Mouse (Mus musculus): Measurements from ENCODE around the gene Mrap. TPM values are rescaled to one million over a fixed set of nuclear protein-coding genes. Genes with fewer than 3 reads are reported as not detected.
A peak's percentile ranks its signal among the peaks of the same experiment; 100 is the strongest.

Gene Mrap
- polyA plus RNA-seq (2017; shearing (Covaris generic)) = not detected

DNA sequence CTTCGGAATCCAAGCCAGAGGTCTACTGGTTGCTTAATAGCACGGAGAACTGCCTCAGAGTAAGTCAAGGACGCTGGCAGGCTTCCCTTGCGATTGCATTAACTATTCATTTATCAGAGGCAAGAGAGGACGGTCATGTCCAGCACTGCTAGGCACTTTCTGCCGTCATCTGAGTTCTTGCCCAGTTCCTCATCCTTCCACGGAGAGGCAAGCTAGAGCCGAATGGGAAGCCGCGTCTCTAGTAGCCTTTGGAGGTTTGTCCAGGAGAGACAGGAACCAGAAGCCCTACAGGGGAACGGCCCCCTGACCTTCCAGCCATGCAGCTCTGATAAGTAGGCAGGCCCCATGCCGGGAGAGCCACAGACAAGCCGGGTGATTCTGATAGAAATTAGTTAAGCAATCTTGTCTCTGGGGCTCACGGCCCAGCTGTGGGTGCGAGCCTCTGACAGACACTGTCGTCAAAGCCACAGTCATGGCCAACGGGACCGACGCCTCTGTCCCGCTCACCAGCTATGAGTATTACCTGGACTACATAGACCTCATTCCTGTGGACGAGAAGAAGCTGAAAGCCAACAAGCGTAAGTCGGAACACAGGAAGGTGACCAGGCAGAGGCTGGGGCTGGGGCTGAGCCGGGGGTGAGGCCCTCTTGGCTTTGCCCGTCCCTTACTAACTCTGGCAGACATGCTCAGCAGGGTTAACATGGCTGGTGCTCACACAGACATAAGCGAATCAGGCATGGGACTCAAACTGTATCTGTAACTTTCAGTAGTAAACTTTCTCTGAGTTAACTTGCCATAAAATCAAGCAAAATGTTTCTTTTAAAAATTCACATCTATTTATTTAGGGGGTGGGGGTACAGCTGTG is at the start of gene Mrap:
TSS of gene Mrap (plus strand) at position 116 of the 865 bp plus-strand sequence.
- no peak for ATAC-seq

DNA sequence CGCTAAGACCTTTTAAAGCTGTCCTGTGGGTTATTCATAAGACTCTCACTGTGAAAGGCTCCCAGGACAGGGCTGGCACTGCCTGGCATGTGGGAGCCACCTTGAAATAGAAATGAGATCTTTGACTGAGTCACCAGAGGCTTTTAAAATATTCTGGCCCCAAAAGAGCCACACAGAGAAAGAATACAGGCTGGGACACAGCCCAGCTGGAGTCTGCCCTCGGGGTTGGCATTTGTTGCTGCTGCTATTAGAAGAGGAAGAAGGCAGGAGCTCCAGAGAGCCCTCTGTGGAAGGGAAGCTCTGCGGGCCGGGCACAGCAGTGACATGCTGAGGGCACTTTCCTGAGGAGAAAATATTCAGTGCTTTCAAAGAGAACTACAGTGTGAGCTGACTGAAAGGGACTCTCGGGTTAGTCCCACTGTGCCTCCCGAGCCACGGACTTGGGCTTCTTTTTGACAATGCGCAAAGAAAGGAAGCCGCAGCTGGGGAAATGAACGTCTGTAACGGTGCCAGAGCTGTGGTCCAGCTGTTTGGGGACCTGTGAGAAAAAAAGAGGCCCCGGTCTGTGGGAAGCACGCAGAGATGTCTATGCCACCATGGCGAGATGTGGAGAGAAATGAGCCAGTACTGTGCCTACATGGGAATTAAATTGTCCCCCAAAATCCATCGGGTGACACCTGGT is 45.2 kb upstream of the Mrap start:
- ATAC-seq = no peak

DNA sequence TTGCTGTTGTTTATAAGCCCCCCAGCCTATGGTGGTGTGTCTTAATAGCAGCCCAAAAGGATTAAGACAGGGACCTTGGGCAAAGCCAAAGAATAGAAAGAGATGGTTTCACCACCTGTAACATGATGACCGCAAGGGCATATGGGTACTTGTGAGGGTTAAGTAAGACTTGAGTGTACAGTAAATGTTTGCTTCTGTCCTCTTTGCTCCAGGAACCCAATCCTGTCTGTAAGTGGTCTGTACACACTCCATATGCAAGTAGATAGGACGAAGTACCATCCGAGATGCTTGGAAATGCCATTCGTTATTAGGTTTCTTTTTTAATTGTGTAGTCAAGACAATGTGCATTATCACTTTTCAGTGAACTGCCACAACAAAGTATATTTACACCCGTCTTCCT is 44.4 kb upstream of the Mrap start:
- no peak for ATAC-seq

DNA sequence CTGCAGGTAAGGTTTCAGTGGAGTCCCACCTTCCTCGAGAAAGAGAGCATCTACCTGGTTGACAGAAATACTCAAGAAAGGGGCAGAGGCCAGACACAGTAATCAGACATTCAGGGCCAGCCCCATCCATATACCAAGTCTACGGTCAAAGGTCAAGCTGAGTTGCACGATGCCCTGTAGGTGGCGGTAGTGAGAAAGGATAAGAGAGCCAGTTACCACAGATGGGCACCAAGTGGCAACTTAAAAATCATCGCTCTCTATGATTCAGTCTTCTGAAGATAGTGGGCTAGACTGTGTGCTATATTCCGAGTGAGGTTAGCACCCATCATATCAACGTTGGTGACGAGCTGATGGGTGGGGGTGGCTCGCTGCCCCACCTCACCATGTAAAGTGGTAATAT is 43.3 kb upstream of the Mrap start:
- peak; percentile 46 for ATAC-seq

DNA sequence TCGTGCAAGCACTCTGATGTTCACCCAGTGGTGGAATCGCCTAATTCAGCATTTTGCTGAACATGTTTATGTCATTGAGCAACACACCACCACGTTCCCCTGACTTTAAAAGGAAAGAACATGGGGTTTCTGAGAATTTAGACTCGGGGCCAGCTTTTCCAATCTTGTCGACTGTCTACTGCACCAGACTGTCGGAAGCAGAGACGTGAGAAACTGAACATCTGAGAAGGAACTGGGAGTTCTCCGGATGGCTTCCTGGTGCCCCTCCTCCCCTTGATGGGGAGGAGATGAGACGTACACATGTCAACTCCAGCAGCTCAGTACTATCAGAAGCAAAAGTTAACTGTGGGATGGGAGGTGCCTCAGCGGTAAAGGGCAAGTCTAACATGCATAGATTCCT is 42.9 kb upstream of the Mrap start:
- ATAC-seq = no peak

DNA sequence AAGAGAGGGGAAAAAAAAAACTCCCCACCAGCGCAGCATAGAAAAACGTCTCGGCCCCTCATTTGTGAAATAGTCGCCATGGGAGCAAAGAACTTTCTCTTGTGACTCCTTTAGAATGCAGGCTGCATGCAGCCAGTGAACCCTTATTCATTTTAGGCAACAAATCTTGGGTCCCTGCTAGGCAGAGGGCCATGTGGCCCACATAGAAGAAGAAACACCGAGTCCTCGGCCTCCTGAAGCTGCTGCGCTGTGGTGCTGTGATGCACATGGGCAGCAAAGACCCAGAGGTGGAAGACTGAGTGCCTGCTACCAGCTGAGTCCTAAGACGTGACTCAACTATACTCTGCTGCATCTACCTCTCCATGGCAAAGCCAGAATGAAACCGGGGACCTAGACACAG is 41.7 kb upstream of the Mrap start:
- ATAC-seq = no peak

DNA sequence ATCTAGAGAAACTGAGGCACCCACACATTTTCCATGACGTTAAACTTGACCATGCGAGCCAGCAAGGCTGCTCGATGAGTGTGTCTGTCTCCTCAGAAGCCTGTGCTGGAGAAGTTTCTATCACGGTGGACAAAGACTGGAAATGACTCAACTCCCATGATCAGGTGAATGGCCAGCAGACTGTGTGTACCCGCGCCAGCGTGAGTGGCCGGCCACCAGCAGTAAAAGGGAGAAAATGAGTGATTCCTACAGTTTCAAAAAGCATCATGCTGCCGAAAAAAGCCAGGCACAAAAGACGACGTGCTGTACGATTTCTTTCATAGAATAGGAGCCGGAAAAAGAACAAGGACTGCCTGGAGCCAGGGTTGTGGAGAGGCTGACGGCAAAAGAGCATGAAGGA is 38.6 kb upstream of the Mrap start:
- ATAC-seq = no peak

DNA sequence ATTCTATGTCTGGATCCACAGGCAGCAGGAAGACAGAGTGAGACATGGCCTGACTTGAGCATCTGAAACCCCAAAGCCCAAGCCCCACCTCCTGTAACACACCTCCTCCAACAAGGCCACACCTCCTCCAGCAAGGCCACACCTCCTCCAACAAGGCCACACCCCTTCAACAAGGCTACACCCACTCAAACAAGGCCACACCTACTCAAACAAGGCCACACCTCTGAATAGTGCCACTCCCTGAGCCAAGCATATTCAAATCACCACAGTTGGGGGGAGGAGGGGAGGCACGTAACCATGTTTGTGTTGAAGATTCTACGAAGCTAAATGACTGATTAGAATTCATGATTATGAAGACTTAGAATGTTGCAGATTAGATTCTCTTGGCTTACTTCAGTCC is 36.5 kb upstream of the Mrap start:
- ATAC-seq = no peak

DNA sequence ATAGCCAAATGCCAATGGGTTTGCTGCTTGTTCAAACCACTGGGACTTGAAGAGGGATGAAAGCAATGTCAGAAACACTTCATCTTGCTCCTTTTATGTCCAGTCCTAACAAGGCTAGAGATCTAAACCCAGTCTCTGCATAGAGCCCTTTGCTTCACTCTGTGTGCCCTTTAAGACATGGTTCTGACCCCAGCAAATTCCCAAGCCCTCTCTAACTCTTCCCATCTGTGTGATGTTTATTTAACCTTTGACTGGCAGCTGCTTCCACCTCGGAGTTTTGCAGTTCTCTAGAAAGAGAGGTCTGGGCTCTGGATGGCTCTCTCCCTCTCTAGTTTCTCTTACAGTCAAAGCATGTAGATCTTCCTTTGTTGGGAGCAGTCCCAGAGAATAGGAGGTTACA is 34.4 kb upstream of the Mrap start:
- ATAC-seq = no peak

DNA sequence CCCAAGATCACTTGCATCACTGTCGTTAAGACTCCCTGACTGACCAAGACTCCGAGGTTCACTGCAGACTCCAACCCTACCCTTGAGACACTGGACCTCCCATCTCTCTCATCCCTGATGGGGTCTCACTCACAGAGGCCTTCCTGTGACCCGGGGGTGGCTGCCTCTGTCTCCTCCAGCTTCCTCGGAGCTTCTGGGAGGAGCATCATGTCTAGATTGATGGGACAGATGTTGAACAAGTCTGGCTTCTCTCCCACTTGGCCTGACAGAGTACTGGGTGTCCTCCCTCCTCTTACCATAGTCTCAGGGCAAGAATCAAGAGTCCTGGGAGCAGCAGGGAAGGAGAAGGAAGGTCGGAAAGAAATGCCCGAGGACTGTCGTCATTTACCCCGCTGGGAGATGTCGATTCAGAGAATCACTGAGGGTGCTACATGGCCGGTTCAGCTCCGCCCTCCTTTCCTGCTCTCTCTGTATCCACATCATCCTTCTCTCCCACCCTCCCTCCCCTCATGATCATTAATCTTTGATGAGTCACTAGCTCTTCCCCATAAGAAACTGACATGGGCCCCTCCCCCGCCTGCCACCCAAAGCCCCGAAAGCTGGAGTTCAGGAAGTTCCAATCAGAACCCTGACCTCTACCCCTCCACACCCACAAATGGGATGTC is 33.7 kb upstream of the Mrap start:
- ATAC-seq = no peak

DNA sequence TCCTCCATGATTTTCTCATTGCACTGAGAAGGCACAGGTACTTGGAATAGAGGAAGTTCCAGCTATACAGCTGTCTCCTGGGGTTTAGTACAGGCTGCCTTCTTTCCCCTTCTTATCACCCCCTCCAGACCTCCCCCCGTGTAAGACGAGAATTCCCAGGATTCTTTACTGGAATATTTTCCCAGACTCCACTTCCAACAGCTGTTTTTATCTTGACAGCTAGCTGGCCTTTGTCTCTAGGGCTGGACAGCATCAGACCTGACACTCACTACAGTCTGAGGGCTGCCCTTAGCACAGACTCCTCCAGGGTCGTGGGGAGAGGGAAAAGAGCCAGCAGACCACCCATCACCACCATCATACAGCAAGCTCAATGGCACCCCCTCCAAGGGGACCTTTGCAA is 31.7 kb upstream of the Mrap start:
- no peak for ATAC-seq

DNA sequence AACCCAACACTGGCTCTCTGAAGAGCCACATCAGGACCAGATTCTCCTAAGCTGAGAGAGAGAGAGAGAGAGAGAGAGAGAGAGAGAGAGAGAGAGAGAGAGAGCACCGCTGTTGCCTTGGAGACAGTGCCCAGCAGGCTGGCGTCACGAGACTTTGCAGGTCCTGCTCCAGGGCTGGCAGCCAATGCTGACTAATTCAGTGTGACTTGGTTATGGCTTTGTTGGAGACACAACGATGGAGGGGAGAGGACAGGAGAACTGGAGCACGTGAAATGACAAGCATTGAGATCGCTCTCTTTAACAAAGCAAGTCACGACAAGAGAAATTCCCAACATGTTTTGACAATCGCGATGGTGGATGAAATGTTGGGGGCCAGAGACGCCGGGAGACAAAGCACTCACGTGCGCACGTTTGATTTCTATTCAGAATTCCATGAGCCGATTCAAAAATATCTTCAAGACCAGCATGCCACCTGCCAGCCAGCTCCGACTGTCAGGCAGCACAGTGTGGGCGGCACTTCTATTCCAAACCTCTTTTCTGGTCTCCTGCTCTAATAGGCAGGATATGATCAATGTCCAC is 28.2 kb upstream of the Mrap start:
- ATAC-seq = no peak

DNA sequence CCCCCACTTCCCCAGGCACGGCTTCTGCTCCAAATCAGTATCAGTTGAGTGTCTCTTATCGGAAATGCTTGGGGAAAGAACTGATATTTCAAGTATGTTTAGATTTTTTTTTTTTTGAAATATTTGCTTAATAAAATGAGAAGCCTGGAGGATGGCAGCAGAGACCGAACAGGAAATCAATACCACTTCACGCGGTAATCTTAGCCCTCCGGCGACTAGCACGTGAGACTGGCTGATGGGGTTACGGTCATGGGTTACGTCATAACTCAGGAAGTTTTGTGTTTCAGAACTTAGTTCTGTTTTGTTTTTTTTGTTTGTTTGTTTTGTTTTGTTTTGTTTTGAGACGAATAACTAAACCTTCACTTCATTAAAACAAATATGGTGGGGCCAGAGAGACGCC is 27.7 kb upstream of the Mrap start:
- no peak for ATAC-seq

DNA sequence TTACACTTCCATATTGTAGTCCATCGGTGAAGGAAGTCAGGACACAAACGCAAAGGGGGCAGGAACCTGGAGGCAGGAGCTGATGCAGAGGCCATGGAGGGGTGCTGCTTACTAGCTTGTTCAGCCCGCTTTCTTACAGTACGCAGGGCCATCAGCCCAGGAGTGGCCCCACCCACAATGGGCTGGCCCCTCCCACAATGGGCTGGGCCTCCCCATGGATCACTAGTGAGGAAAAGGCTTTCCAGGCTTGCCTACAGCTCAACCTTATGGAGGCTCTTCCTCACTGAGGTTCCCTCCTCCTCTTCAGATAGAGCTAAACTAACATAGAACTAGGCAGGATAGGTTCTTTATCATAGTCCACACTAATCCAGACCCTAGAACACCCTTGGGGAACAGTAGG is 14.0 kb upstream of the Mrap start:
- no peak for ATAC-seq

DNA sequence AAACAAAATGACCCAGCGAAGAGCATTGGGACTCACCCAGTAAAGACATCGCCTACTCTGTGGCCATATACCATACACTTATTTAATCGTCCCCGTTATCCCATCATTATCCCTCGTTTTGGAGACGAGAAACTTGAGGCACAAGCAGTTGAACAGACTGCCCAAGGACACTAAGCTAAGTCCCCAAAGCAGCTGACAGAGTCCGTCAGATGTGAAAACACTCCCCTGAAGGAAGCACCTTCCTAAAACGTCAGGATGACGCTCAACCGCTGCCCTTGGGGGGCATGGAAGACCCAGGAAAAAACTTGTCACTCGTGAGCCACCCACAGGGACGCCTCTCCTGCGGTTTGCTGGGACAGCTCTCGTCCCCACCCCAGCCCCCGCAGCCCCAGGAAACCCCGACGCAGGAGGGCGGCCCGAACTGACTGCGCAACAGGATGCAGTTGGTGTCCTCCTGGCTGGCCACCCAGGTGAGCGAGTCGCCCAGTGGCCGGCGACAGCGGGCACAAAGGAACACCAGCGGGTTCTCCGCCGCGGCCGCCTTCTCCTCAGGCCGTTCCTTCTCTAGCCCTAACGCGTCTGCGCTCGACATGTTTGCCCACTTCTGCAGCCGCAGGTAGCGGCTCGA is 11.3 kb upstream of the Mrap start:
- peak; percentile 40 for ATAC-seq

DNA sequence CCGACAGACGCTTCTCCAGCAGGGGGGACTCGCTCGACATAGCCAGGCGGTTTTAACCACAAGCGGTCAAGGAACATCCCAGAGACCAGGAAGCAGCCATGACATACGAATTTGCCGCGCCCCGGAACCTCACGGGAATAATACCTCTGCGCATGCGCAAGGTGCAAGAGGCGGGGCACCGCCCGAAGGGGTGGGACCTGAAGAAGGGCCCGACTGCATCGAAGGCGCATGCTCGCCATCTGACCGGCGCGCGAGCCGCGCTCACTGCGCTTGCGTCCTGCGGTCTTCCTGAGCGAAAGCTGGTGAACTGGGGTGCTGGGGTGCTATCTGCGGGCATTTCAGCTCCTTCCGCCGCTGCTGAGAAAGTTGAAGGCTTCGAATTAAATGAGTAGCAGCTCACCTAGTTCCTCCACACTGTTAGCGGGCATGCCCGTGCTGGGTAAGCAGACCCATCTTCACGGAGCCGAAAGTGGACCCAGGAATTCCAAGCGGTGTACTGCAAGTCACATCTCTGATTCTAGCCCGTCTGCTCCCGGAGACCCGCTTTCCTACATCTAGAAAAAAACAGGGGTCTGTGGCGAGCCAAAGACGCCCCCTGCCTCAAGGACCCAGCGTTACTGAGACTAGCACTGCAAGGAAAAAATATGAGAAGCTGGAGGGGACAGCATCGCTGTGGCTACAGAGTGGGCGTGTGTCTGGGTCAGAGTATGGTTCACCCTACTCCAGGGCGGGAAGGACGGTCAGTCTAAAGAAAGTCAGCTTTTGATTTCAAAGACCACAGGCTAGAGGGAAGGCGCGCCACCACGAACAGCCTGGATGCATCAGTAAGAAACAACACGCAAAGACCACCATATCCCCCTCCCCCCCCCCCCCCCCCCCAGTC is 10.5 kb upstream of the Mrap start, which contains the start of gene Mis18a:
TSS of gene Mis18a (minus strand) at position 172 of the 883 bp plus-strand sequence.
- ATAC-seq = peak; percentile 85

DNA sequence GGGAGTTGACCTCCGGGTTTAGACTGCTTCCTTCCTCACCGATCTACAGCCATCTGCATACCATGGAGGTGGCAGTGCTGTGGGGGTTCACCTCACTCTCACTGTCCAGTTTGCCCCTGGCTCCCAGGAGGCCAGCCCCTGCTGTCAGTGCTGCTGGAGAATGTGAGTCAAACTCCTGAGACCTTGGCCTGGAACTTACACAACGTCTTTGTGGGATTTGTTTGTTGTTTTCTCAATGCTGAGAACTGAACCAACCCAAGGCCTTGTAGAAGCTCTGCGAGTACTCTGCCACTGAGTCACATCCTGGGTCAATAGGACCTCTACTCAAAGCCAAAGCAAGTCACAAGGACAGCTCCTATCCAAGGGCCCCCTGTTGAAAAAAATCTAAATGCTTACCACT is 2.4 kb upstream of the Mrap start:
- ATAC-seq = no peak

DNA sequence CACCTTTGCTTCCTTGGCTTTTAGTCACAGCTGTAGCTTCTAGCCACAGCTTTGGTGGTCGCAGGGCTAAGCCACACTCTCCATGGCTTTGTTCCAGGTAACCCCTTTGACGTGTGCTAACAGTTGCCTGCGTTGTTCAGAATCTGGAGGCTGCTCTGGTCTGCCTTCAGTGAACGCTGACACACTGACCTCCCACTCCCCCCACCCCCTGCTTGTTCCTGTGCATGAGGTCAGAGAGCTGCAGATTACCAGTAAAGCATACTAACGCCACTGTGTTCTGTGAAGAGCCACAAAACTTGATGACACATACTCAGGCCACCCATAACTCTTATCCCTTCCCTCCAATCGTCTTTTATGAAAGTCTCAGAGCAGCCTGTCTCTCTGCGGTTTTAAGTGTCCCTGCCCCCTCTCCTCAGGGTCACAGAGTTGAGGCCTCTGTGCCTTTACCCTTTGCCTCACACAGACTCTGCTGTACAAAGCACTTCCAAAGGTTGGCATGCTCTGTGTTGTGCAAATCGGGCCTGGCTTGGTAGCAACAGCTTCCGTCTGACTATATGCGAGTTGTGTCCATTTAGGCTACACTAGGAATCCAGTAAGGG is 1.2 kb upstream of the Mrap start:
- ATAC-seq = no peak

DNA sequence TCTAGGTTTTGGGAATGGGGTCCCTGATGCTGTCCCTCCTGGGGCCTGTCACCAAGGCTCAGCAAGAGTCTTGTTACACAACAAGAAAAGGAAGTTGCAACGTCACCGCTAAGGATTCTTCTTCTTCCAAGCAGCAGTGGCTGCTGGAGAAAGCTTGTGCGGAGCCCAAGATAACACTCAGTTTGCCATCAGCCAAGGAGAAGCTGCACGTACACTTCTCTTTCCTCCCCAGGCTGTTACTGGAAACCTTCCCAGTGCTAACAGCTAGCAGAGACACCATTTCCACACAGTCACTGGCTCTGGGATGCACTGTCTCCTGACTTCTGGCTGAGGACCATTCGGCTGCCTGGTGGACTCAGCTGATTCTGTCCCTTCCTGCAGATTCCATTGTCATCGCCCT is 9.1 kb downstream of the Mrap start:
- no peak for ATAC-seq

DNA sequence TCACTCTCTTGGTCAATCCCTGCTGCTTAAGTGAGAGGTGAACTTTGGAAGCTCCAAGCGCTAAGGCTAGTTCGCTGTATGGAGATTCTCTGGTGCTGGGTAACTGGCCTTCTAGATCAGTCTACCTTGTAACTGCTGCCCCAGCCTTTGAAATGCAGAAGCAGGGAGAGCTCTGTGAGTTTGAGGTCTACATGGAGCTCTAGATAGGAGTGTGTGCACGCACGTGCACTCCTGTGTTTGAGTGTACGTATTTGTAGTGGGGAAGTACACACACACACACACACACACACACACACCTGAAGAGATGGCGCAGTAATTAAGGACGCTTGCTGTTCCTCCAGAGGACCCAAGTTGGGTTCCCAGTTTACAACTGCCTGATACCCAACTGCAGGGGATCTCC is 10.2 kb downstream of the Mrap start:
- ATAC-seq = no peak

DNA sequence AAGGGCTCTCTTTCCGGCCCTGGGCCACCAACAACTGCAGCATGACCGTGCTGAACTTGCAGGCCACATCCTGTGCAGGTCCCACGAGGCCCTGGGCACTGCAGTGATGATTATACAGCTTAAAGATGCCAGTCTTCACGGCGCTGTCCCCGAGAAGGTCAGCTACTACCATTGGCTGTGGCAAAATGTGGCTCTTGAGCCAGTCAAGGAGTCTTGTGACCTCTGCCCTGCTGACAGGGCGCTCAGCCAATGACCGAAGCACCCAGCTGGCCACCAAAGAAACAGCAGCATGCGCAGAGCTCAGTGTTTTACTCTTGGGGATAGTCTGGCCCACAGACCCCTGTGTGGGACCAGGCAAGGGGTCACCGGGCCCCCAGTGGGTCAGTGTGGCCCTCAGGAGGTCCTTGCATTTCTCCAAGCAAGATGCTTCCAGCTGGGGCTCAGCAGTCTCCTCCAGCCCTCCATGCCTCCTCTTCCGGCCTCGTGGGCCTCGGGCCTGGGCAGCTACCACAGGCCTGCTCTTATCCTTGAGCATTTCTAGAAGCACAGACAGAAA is 15.5 kb downstream of the Mrap start:
- no peak for ATAC-seq
